Mouse (Mus musculus) liver, embryonic 15.5 days (tissue): ENCODE data around the gene Ntn4. TPM values are rescaled to one million over a fixed set of nuclear protein-coding genes. Genes with fewer than 3 reads are reported as not detected.

Experiments used
- ATAC-seq: fragments of 200-750 bp; cut with Nextera tagmentation; 2 replicates; pipeline ENCODE4 v1.8.0; 2017; ENCODE audit warnings: moderate number of reproducible peaks, mild to moderate bottlenecking, moderate library complexity; ENCODE audit not compliant: insufficient read depth
- H3K27ac ChIP-seq: fragments of 300-500 bp; sonication (generic); replicated peaks from 2 replicates; pipeline ENCODE4 v1.5.1; 2015; ENCODE audit warnings: mild to moderate bottlenecking, inconsistent platforms
- H3K27me3 ChIP-seq: fragments of 300-500 bp; sonication (generic); 2 replicates; pipeline ENCODE4 v1.6.1; 2015; ENCODE audit warnings: mild to moderate bottlenecking, inconsistent platforms
- H3K36me3 ChIP-seq: fragments of 300-500 bp; sonication (generic); replicated peaks from 2 replicates; pipeline ENCODE4 v1.6.1; 2015; ENCODE audit warnings: moderate library complexity, mild to moderate bottlenecking, inconsistent platforms
- H3K4me1 ChIP-seq: fragments of 300-500 bp; sonication (generic); replicated peaks from 2 replicates; pipeline ENCODE4 v1.6.1; 2015; ENCODE audit warnings: inconsistent platforms
- H3K4me2 ChIP-seq: fragments of 300-500 bp; sonication (generic); 2 replicates; pipeline ENCODE4 v1.6.1; 2015; ENCODE audit warnings: moderate library complexity, mild to moderate bottlenecking, inconsistent platforms
- H3K4me3 ChIP-seq: fragments of 300-500 bp; sonication (generic); replicated peaks from 2 replicates; pipeline ENCODE4 v1.5.1; 2015; ENCODE audit warnings: mild to moderate bottlenecking, inconsistent platforms
- H3K9ac ChIP-seq: fragments of 300-500 bp; sonication (generic); 2 replicates; pipeline ENCODE4 v1.6.1; 2015; ENCODE audit warnings: moderate library complexity, mild to moderate bottlenecking, inconsistent platforms
- H3K9me3 ChIP-seq: fragments of 300-500 bp; sonication (generic); replicated peaks from 2 replicates; pipeline ENCODE4 v1.6.1; 2016; ENCODE audit warnings: inconsistent platforms
- WGBS: fragments of 180-500 bp; shearing (Covaris S2); methylation state at CpG from one replicate; pipeline ENCODE4 v1.1.7; 2015; ENCODE audit warnings: mixed read lengths; ENCODE audit not compliant: insufficient replicate concordance; 5-methylcytosine and 5-hydroxymethylcytosine counted together
- polyA plus RNA-seq: library from polyadenylated mRNA; unstranded; fragments of >200 nt; fragmentation: Nextera tagmentation; extraction: Ambion mirVana; gene quantifications from 2 replicates; pipeline ENCODE4 v1.2.1, GENCODE M21; 2015

Ntn4 gene
- polyA plus RNA-seq, 1 experiment from 2014 or later, result 0.07 TPM

GRCm38 (mm10) chr10:93641821-93642746 lies 1.6 kb downstream of the Ntn4 start:
- H3K36me3 ChIP-seq, result no peaks in the 10 kb centered on the region
- whole genome bisulfite sequencing, result 6% methylated on average over 32 of the region's 32 CpGs
- peak; percentile 33 for ATAC-seq
- peaks cover 51% of the 10 kb centered on the region for H3K4me1 ChIP-seq
- H3K9ac ChIP-seq, result peak overlapping the region; percentile 69
- H3K4me3 ChIP-seq, result peak overlapping the region; percentile 67
- peak overlapping the region; percentile 99 for H3K4me2 ChIP-seq
- no peak overlapping the region for H3K27ac ChIP-seq
- peaks cover 63% of the 10 kb centered on the region for H3K27me3 ChIP-seq
- H3K9me3 ChIP-seq, result no peaks in the 10 kb centered on the region

GRCm38 (mm10) chr10:93642897-93643296 lies 2.4 kb downstream of the Ntn4 start:
- H3K27me3 ChIP-seq, result peaks cover 57% of the 10 kb centered on the region
- H3K9ac ChIP-seq, result no peak overlapping the region
- peaks cover 58% of the 10 kb centered on the region for H3K4me1 ChIP-seq
- peak overlapping the region; percentile 99 for H3K4me2 ChIP-seq
- H3K27ac ChIP-seq, result no peak overlapping the region
- H3K9me3 ChIP-seq, result no peaks in the 10 kb centered on the region
- no peak for ATAC-seq
- no peak overlapping the region for H3K4me3 ChIP-seq
- H3K36me3 ChIP-seq, result no peaks in the 10 kb centered on the region
- WGBS, result 41% methylated on average over 8 of the region's 8 CpGs

GRCm38 (mm10) chr10:93644451-93644941 lies 4.0 kb downstream of the Ntn4 start:
- H3K27ac ChIP-seq, result no peak overlapping the region
- H3K9me3 ChIP-seq, result no peaks in the 10 kb centered on the region
- H3K4me2 ChIP-seq, result no peak overlapping the region
- 83% methylated on average over 12 of the region's 12 CpGs for WGBS
- no peak overlapping the region for H3K4me3 ChIP-seq
- H3K36me3 ChIP-seq, result no peaks in the 10 kb centered on the region
- H3K9ac ChIP-seq, result no peak overlapping the region
- H3K4me1 ChIP-seq, result peaks cover 71% of the 10 kb centered on the region
- H3K27me3 ChIP-seq, result peaks cover 41% of the 10 kb centered on the region
- ATAC-seq, result no peak

GRCm38 (mm10) chr10:93647655-93648561 lies 7.4 kb downstream of the Ntn4 start:
- Histone ChIP-seq H3K27ac (peak overlapping the region; percentile 56; the same call in 1 of the 2 replicates), H3K9me3 (no peaks in the 10 kb centered on the region), H3K27me3 (peaks cover 6% of the 10 kb centered on the region), H3K4me2 (no peak overlapping the region), H3K4me3 (no peak overlapping the region), H3K4me1 (peaks cover 45% of the 10 kb centered on the region), H3K9ac (no peak overlapping the region), H3K36me3 (no peaks in the 10 kb centered on the region)
- ATAC-seq, result peak; percentile 77
- 61% methylated on average over 10 of the region's 10 CpGs for WGBS

- no peak for ATAC-seq
- WGBS, result 72% methylated on average over 8 of the region's 8 CpGs
- H3K4me2 ChIP-seq, result no peak overlapping the region
- H3K9ac ChIP-seq, result no peak overlapping the region
- H3K4me3 ChIP-seq, result no peak overlapping the region
- H3K27ac ChIP-seq, result peak overlapping the region; percentile 56; the same call in 1 of the 2 replicates
- H3K27me3 ChIP-seq, result no peaks in the 10 kb centered on the region
- H3K9me3 ChIP-seq, result no peaks in the 10 kb centered on the region
- H3K4me1 ChIP-seq, result peaks cover 39% of the 10 kb centered on the region
- H3K36me3 ChIP-seq, result no peaks in the 10 kb centered on the region
These were observed 8.2 kb downstream of the Ntn4 start for GRCm38 (mm10) chr10:93648598-93649102.

GRCm38 (mm10) chr10:93649127-93649526 lies 8.6 kb downstream of the Ntn4 start:
- Histone ChIP-seq H3K36me3 (no peaks in the 10 kb centered on the region), H3K4me2 (no peak overlapping the region), H3K27me3 (no peaks in the 10 kb centered on the region), H3K27ac (no peak overlapping the region), H3K4me3 (no peak overlapping the region), H3K9me3 (no peaks in the 10 kb centered on the region), H3K9ac (no peak overlapping the region), H3K4me1 (peaks cover 39% of the 10 kb centered on the region)
- no peak for ATAC-seq
- 63% methylated on average over 5 of the region's 5 CpGs for WGBS

GRCm38 (mm10) chr10:93649600-93649999 lies 9.1 kb downstream of the Ntn4 start:
- no peak for ATAC-seq
- WGBS, result 87% methylated on average over 5 of the region's 5 CpGs

GRCm38 (mm10) chr10:93653322-93653721 lies 12.8 kb downstream of the Ntn4 start:
- Histone ChIP-seq H3K27me3 (no peaks in the 10 kb centered on the region), H3K36me3 (no peaks in the 10 kb centered on the region), H3K9ac (no peak overlapping the region), H3K4me1 (peaks cover 9% of the 10 kb centered on the region), H3K4me3 (no peak overlapping the region), H3K27ac (no peak overlapping the region), H3K9me3 (no peaks in the 10 kb centered on the region), H3K4me2 (no peak overlapping the region)
- no peak for ATAC-seq
- 57% methylated on average over 2 of the region's 2 CpGs for whole genome bisulfite sequencing

More at GRCm38 (mm10) chr10:93649600-93649999, 9.1 kb downstream of the Ntn4 start:
- Histone ChIP-seq H3K36me3 (no peaks in the 10 kb centered on the region), H3K9me3 (no peaks in the 10 kb centered on the region), H3K9ac (no peak overlapping the region), H3K4me2 (no peak overlapping the region), H3K27ac (no peak overlapping the region), H3K4me1 (peaks cover 39% of the 10 kb centered on the region), H3K27me3 (no peaks in the 10 kb centered on the region), H3K4me3 (no peak overlapping the region)

GRCm38 (mm10) chr10:93655428-93655827 lies 14.9 kb downstream of the Ntn4 start:
- Histone ChIP-seq H3K36me3 (no peaks in the 10 kb centered on the region), H3K4me2 (no peak overlapping the region), H3K9ac (no peak overlapping the region), H3K27me3 (no peaks in the 10 kb centered on the region), H3K27ac (no peak overlapping the region), H3K9me3 (no peaks in the 10 kb centered on the region), H3K4me1 (no peaks in the 10 kb centered on the region), H3K4me3 (no peak overlapping the region)
- no peak for ATAC-seq
- 69% methylated on average over 15 of the region's 15 CpGs for WGBS

GRCm38 (mm10) chr10:93659792-93660191 lies 19.3 kb downstream of the Ntn4 start:
- no peak overlapping the region for H3K27ac ChIP-seq
- H3K36me3 ChIP-seq, result no peaks in the 10 kb centered on the region
- H3K4me2 ChIP-seq, result no peak overlapping the region
- 61% methylated on average over 1 of the region's 1 CpGs for WGBS
- H3K4me1 ChIP-seq, result peaks cover 1% of the 10 kb centered on the region
- no peaks in the 10 kb centered on the region for H3K27me3 ChIP-seq
- no peaks in the 10 kb centered on the region for H3K9me3 ChIP-seq
- no peak for ATAC-seq
- no peak overlapping the region for H3K9ac ChIP-seq
- H3K4me3 ChIP-seq, result no peak overlapping the region
